Mouse (Mus musculus): ENCODE measurements at regions not wholly inside any gene's neighbourhood (a gene's known extent, or its start where the extent isn't known, plus 50 kb on each side); places are given as distances from the start of the nearest gene placed in this dataset.
A peak's percentile ranks its signal among the peaks of the same experiment; 100 is the strongest.

- Histone ChIP-seq H3K27me3 (ENCODE audit: low read depth, poor library complexity, severe bottlenecking) (no peaks in the 10 kb centered on the region), H3K36me3 (no peaks in the 10 kb centered on the region), H3K4me1 (no peaks in the 10 kb centered on the region), H3K27ac (no peak overlapping the region), H3K4me3 (no peak overlapping the region), H3K9me3 (replicated peaks) (no peaks in the 10 kb centered on the region)
- peak; percentile 78 for DNase-seq (ENCODE audit: low spot score)
- WGBS, result 68% methylated on average over 8 of the region's 8 CpGs
Observed at GRCm38 (mm10) chr11:111523465-111523864, 457.5 kb downstream of the Kcnj2 start.

- Histone ChIP-seq H3K27me3 (ENCODE audit: low read depth, poor library complexity, severe bottlenecking) (no peaks in the 10 kb centered on the region), H3K27ac (no peak overlapping the region), H3K36me3 (no peaks in the 10 kb centered on the region), H3K4me1 (0 out of 2 replicates have a peak, but pooled peaks cover 3% of the 10 kb centered on the region), H3K4me3 (no peak overlapping the region), H3K9me3 (replicated peaks) (no peaks in the 10 kb centered on the region)
- WGBS, result 90% methylated on average over 6 of the region's 6 CpGs
- DNase-seq (ENCODE audit: low spot score), result no peak
Observed at GRCm38 (mm10) chr11:111526010-111526742, 460.2 kb downstream of the Kcnj2 start.

- Histone ChIP-seq H3K27me3 (ENCODE audit: low read depth, poor library complexity, severe bottlenecking) (no peaks in the 10 kb centered on the region), H3K9me3 (replicated peaks) (no peaks in the 10 kb centered on the region), H3K4me1 (0 out of 2 replicates have a peak, but pooled peaks cover 3% of the 10 kb centered on the region), H3K27ac (no peak overlapping the region), H3K36me3 (no peaks in the 10 kb centered on the region), H3K4me3 (no peak overlapping the region)
- DNase-seq (ENCODE audit: low spot score), result no peak
- 82% methylated on average over 9 of the region's 9 CpGs for WGBS
Observed at GRCm38 (mm10) chr11:111529591-111529990, 463.6 kb downstream of the Kcnj2 start.

- peaks cover 3% of the 10 kb centered on the region; the same call in 1 of the 2 replicates for H3K4me1 ChIP-seq
- no peaks in the 10 kb centered on the region for H3K27me3 ChIP-seq (ENCODE audit: low read depth, poor library complexity, severe bottlenecking)
- H3K27ac ChIP-seq, result no peak overlapping the region
- H3K36me3 ChIP-seq, result no peaks in the 10 kb centered on the region
- H3K9me3 ChIP-seq (replicated peaks), result no peaks in the 10 kb centered on the region
- H3K4me3 ChIP-seq, result no peak overlapping the region
- no peak for DNase-seq (ENCODE audit: low spot score)
- 82% methylated on average over 3 of the region's 3 CpGs for WGBS
Observed at GRCm38 (mm10) chr11:111530912-111531311, 464.9 kb downstream of the Kcnj2 start.

- no peak for DNase-seq (ENCODE audit: low spot score)
- H3K27me3 ChIP-seq (ENCODE audit: low read depth, poor library complexity, severe bottlenecking), result no peaks in the 10 kb centered on the region
- whole genome bisulfite sequencing, result 57% methylated on average over 5 of the region's 5 CpGs
- H3K36me3 ChIP-seq, result no peaks in the 10 kb centered on the region
- H3K4me1 ChIP-seq, result peaks cover 16% of the 10 kb centered on the region
- H3K9me3 ChIP-seq (replicated peaks), result no peaks in the 10 kb centered on the region
- no peak overlapping the region for H3K27ac ChIP-seq
- H3K4me3 ChIP-seq, result no peak overlapping the region
Observed at GRCm38 (mm10) chr11:111532457-111532856, 466.5 kb downstream of the Kcnj2 start.

GRCm38 (mm10) chr11:111536040-111536836 is 470.3 kb downstream of the Kcnj2 start:
- Histone ChIP-seq H3K27me3 (ENCODE audit: low read depth, poor library complexity, severe bottlenecking) (no peaks in the 10 kb centered on the region), H3K9me3 (replicated peaks) (no peaks in the 10 kb centered on the region), H3K4me1 (peaks cover 40% of the 10 kb centered on the region), H3K27ac (peak overlapping the region; percentile 66), H3K4me3 (no peak overlapping the region), H3K36me3 (no peaks in the 10 kb centered on the region)
- peak; percentile 86 for DNase-seq (ENCODE audit: low spot score)
- WGBS, result 38% methylated on average over 17 of the region's 17 CpGs

- Histone ChIP-seq H3K9me3 (replicated peaks) (no peaks in the 10 kb centered on the region), H3K4me1 (peaks cover 53% of the 10 kb centered on the region), H3K27me3 (ENCODE audit: low read depth, poor library complexity, severe bottlenecking) (no peaks in the 10 kb centered on the region), H3K36me3 (no peaks in the 10 kb centered on the region), H3K4me3 (no peak overlapping the region), H3K27ac (no peak overlapping the region)
- WGBS, result 30% methylated on average over 3 of the region's 3 CpGs
- peak; percentile 68 for DNase-seq (ENCODE audit: low spot score)
Observed at GRCm38 (mm10) chr11:111537654-111538053, 471.7 kb downstream of the Kcnj2 start.

GRCm38 (mm10) chr11:111539960-111540359 is 474.0 kb downstream of the Kcnj2 start:
- Histone ChIP-seq H3K27ac (no peak overlapping the region), H3K9me3 (replicated peaks) (no peaks in the 10 kb centered on the region), H3K4me3 (no peak overlapping the region), H3K4me1 (peaks cover 61% of the 10 kb centered on the region), H3K27me3 (ENCODE audit: low read depth, poor library complexity, severe bottlenecking) (no peaks in the 10 kb centered on the region), H3K36me3 (no peaks in the 10 kb centered on the region)
- 16% methylated on average over 6 of the region's 6 CpGs for WGBS
- DNase-seq (ENCODE audit: low spot score), result peak; percentile 55

GRCm38 (mm10) chr11:111545291-111545690 is 479.3 kb downstream of the Kcnj2 start:
- WGBS, result 89% methylated on average over 4 of the region's 4 CpGs
- H3K27me3 ChIP-seq (ENCODE audit: low read depth, poor library complexity, severe bottlenecking), result no peaks in the 10 kb centered on the region
- no peak overlapping the region for H3K4me3 ChIP-seq
- no peak overlapping the region for H3K27ac ChIP-seq
- no peaks in the 10 kb centered on the region for H3K36me3 ChIP-seq
- peaks cover 30% of the 10 kb centered on the region for H3K4me1 ChIP-seq
- DNase-seq (ENCODE audit: low spot score), result no peak
- H3K9me3 ChIP-seq (replicated peaks), result no peaks in the 10 kb centered on the region

GRCm38 (mm10) chr11:111555131-111555530 is 489.2 kb downstream of the Kcnj2 start:
- Histone ChIP-seq H3K4me1 (peaks cover 11% of the 10 kb centered on the region), H3K27ac (no peak overlapping the region), H3K27me3 (ENCODE audit: low read depth, poor library complexity, severe bottlenecking) (no peaks in the 10 kb centered on the region), H3K36me3 (no peaks in the 10 kb centered on the region), H3K9me3 (replicated peaks) (no peaks in the 10 kb centered on the region), H3K4me3 (no peak overlapping the region)
- DNase-seq (ENCODE audit: low spot score), result no peak

- no peak for DNase-seq (ENCODE audit: low spot score)
- Histone ChIP-seq H3K4me1 (peaks cover 11% of the 10 kb centered on the region), H3K36me3 (no peaks in the 10 kb centered on the region), H3K4me3 (no peak overlapping the region), H3K27ac (no peak overlapping the region), H3K9me3 (replicated peaks) (no peaks in the 10 kb centered on the region), H3K27me3 (ENCODE audit: low read depth, poor library complexity, severe bottlenecking) (no peaks in the 10 kb centered on the region)
- WGBS, result 91% methylated on average over 6 of the region's 6 CpGs
Observed at GRCm38 (mm10) chr11:111555615-111556014, 489.7 kb downstream of the Kcnj2 start.

GRCm38 (mm10) chr11:111558302-111559140 is 492.6 kb downstream of the Kcnj2 start:
- no peak overlapping the region for H3K4me3 ChIP-seq
- DNase-seq (ENCODE audit: low spot score), result no peak
- H3K27me3 ChIP-seq (ENCODE audit: low read depth, poor library complexity, severe bottlenecking), result no peaks in the 10 kb centered on the region
- WGBS, result 81% methylated on average over 9 of the region's 9 CpGs
- no peak overlapping the region for H3K27ac ChIP-seq
- peaks cover 20% of the 10 kb centered on the region for H3K4me1 ChIP-seq
- H3K9me3 ChIP-seq (replicated peaks), result no peaks in the 10 kb centered on the region
- no peaks in the 10 kb centered on the region for H3K36me3 ChIP-seq

Data from limb, embryonic 10.5 days (tissue).